Mouse (Mus musculus) ES-CJ7 (cell line): Measurements from ENCODE around the gene Rps25.
A peak's percentile ranks its signal among the peaks of the same experiment; 100 is the strongest.
"Not testable (repeated sequence)": the region's sequence is repeated elsewhere in the genome, so short reads cannot be mapped to it uniquely, and the experiment has no call there.

Experiments used
- DNase-seq: peaks from one replicate; pipeline ENCODE4 v3.0.0; 2011; ENCODE audit warnings: low read depth, low spot score

Rps25 gene

DNA sequence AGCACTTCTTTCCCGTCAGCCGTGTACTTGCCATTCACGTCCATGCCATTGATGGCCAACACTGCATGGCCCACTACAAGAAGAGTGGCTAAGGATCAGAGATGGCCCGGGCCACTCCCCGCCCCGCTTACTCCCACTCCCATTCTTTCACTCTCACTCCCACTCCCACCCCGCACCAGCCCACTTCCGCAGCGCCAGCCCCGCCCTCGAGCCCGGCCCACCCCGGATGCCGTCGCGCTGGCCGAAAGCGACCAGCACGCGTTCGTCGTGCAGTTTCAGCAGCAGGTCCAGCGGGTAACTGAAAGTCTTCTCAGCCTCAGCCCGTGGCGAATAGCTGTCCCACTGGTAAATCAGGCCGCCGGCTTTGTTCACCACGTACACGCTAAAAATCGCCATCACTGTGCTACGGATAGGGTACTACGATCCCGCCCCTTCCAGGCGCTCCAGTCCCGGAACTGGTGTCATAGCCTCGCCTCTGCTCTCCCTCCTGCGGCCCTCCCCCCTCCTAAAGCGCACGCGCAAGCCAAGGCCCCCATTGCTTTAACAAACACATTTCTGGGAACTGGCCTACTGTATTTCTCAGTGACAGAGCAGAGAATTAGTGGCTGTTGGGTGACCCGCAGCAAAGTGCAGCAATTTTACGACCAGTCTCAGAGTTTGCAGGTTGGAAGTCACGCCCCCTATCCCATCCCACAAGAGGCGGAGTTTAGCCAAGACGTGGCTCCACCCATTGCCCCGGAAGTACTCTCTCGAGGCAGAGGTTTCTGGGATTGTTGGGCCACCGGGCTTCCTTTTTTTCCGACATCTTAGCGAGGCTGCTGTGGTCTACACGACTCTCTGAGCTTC is at the start of gene Rps25, which contains the start of gene Trappc4:
Gene Rps25, plus strand, starts transcription at position 234 of the 846 bp plus-strand sequence.
Gene Trappc4, minus strand, starts transcription at position 695 of the 846 bp plus-strand sequence.
- peak; percentile 95 for DNase-seq

DNA sequence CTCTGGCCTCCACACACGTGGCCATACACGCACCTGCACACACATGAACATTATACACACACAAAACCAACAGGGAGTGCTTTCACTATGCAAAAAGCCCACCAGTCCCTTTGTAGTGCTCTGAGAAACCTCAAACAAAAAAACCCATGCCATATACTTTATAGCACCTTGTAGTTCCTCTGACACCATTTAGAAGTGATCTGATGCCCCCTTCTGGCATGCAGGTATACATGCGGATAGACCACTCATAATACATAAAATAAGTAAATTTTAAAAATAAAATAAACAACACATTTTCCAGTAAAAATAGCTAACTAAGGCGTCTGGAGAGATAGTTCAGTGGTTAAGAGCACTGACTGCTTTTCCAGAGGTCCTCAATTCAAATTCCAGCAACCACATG is 49.7 kb upstream of the Rps25 start:
- no peak for DNase-seq

DNA sequence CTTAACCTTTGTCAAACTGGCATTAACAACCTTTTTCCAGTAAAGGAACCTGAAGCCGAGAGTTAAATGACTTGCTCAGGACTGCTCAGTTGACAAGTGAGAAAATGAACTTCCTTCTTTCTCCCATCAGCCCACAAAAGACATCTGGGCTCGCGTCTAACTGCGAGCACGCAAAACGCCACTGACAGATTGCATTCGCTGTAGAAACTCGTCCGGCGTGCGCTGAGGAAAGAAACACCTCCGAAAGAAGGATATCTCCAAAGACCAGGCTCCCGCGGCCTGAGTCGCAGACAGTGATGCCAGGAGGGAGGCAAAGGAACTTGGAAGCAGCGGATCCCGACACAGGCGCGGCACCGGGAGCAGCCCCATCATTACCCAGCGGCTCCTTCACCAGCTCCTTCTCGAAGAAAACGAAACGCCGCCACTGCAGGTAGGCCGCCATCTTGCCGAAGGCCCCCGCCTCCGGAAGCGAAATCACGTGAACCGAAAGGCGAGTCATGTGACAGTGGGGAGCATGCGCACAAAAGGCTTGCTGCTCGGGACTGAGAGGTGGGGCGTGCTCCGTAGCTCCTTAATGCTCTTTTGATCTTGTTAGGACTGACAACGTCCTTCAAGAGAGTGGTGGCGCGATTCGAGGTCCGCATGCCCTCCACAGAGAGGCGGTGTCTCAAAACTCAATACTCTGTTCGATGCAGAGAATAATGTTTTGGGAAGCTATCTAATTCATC is 45.6 kb upstream of the Rps25 start, which contains the start of gene Vps11:
Gene Vps11, minus strand, starts transcription at position 481 of the 728 bp plus-strand sequence.
- peak; percentile 99 for DNase-seq

DNA sequence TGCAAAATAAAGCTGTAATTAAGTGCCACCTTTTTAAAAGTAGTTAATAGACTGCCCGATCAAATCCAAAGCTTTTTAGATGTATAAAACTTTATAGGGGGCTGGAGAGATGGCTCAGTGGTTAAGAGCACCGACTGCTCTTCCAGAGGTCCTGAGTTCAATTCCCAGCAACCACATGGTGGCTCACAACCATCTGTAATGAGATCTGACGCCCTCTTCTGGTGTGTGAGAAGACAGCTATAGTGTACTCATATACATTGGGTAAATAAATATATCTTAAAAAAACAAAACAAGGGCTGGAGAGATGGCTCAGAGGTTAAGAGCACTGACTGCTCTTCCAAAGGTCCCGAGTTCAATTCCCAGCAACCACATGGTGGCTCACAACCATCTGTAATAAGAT is 45.0 kb upstream of the Rps25 start:
- not testable (repeated sequence) for DNase-seq

DNA sequence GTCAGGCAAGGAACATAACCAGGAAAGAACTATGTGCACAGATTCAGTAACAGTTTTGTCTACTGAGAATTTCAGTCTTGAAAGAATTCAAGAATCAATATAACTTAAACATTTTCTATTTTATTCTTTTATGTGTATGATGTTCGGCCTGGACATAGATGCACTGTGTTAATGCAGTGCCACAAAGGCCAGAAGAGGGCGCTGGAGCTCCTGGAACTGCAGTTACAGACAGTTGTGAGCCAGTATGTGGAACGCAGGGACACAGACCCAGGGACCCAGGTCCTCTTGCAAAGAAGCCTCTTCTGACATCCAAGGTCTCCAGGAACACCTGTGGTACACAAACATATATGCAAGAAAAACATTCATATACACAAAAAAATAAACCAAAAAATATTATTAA is 42.5 kb upstream of the Rps25 start:
- DNase-seq, result peak; percentile 80

DNA sequence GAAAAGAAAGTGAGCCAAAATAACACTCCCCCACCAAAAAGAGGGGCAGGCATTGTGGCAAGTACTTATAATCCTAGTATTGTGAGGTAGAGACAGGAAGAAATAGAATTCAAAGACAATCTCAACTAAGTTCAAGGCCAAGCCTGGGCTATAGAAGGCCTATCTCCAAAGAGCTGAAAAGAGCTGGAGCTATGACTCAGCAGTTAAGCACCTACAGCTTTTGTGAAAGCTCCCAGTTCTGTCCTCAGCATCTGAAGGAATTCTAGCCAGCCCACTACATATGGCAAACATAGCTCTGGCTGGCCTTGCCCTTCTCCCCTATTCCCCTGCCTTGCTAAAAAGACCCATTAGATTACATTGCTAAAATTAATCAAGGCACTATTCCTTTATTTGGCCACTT is 33.6 kb upstream of the Rps25 start:
- DNase-seq, result no peak

DNA sequence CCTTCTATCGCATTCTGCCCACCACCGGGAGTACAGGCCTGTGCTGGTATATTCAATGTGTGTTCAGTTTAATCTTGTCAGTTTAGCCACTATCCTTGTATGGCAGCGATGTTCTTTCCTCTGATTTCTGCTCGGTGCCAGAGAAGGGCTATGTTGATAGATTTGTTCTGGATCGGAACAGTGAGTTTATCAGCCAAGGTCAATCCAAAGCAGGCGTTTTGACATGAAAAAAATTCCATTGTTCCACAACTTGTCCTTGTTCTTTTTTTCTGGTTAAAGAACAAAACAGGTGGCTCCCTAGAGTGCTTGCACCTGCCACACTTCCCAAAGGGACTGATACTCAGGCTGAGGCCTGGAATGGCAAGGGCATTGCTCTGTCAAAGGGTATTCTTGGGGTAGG is 30.8 kb upstream of the Rps25 start:
- DNase-seq, result no peak

DNA sequence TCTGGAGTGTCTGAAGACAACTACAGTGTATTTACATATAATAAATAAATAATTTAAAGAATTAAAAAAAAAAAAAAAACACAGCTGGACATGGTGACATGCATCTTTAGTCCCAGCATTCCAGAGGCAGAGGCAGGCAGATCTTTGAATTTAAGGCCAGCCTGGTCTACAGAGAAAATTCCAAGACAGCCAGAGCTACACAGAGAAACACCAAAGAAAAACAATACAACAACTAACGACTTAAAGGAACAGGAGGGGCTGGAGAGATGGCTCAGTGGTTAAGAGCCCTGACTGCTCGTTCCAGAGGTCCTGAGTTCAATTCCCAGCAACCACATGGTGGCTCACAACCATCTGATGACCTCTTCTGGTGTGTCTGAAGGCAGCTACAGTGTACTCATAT is 29.6 kb upstream of the Rps25 start:
- DNase-seq, result not testable (repeated sequence)

DNA sequence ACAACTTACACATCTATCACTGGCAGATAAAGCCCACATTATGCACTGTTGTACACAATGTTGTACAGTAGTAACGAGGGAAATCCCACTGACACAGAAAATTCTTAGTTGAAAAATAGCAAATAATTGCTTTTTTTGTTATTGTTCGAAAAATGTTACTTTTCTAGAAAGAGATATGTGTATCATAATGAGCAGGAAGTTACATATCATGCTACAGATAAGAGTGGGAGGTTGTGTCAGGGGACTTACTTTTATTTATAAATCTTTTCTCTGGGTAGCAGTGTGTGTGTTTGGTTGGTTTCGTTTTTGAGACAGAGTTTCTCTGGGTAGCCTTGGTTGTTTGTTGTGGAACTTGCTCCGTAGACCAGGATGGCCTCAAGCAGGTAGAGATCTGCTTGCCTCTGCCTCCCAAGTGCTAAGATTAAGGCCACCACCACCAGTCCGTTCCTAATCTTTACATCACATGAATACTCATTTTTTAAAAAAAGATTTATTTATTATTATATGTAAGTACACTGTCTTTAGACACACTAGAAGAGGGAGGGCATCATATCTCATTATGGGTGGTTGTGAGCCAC is 28.7 kb upstream of the Rps25 start:
- DNase-seq, result no peak

DNA sequence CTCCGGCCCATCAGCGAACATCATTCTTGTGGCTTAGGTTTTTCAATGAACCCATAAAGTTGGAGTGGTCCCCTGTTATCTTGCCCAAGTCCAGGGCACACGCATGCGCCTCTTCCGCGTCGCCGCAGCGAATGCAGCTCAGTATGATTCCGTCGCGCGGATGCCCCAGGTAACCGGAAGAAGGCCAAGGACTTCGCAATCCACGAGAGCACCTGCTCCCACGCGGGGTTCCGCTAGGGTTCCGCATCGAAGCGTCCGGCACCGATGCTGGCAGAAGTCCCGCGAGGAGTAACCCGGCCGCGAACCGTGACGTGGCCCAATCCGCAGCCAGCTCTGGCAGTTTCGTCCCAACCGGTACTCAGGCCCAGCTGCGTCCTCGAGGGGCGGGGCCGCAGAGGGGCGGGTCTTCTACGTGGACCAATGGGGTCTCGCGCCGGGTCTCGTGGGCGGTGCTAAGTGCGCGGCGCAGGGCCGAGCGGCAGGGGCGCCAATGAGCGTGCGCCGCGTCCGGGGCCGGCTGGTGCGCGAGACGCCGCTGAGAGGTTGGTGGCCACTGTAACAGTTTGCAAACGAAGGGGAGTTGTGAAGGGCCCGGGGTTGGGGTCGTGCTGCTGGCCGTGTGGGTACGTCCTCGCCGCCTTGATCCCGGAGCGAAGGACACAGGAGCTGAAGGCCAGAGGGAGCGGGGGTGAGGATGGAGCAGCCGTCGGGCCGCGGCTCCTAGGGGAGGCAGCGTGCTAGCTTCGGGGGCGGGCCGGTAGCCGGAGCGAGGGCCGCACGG is 27.7 kb upstream of the Rps25 start, which contains the start of gene Hyou1:
Gene Hyou1, plus strand, starts transcription at position 437 of the 781 bp plus-strand sequence.
- peak; percentile 98 for DNase-seq

DNA sequence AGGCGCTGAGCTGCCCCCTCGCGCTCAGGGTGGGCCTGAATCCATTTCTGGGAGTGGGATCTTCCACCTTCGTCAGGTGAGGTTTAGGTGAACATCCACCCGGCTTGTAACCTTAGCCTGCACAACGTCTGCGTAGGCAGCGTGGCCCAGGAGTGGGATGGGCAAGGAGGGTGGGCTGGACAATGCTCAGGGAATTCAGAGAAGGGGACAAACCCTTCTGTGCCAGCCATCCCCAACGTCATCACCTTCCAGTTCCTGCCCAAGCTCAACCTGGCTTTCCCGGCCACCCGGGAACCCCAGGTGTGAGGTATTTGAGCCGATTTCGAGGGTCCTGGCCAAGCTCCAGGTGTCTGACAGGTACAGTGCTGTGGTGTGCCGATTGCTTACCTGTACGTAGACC is 27.1 kb upstream of the Rps25 start:
- no peak for DNase-seq

DNA sequence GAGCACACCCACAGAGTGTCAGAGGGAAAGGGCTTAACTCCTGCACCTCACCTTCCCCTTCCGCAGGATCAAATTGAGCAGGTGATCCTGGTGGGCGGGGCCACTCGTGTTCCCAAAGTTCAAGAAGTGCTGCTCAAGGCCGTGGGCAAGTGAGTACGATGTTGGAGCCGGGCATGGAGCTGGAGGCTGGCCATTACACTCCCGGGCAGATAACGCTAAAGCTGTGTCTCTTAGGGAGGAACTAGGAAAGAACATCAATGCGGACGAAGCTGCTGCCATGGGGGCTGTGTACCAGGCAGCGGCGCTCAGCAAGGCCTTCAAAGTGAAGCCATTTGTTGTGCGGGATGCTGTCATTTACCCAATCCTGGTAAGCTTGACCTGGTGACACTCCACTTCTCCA is 22.3 kb upstream of the Rps25 start:
- no peak for DNase-seq

DNA sequence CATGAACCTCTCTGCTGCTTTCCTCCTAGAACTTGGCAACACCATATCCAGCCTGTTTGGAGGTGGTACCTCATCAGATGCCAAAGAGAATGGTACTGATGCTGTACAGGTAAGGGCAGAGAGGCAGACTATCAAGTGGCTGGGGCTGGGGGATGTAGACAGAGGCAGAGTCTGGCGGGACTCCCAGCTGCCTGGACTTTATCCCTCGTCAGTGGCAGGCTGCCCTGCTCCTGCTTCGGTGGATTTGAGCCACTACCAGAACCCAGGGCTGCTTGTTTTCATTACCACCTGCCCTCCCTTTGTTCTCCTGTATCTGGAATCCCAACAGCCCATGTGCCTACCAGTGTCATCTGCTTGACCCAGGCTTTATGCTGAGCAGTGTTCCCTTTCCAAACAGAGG is 19.7 kb upstream of the Rps25 start:
- no peak for DNase-seq

DNA sequence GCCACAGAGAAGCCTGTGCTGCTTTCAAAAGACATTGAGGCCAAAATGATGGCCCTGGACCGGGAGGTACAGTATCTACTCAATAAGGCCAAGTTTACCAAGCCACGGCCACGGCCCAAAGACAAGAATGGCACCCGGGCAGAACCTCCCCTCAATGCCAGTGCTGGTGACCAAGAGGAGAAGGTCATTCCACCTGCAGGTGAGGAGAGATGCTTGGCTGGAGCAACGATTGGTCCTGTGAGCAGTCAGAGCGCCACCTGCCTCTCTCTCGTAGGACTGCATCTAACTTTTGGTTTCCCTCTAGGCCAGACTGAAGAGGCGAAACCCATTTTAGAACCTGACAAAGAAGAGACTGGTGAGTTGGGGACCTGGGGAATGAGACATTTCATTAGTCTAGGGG is 17.7 kb upstream of the Rps25 start:
- peak; percentile 73 for DNase-seq

DNA sequence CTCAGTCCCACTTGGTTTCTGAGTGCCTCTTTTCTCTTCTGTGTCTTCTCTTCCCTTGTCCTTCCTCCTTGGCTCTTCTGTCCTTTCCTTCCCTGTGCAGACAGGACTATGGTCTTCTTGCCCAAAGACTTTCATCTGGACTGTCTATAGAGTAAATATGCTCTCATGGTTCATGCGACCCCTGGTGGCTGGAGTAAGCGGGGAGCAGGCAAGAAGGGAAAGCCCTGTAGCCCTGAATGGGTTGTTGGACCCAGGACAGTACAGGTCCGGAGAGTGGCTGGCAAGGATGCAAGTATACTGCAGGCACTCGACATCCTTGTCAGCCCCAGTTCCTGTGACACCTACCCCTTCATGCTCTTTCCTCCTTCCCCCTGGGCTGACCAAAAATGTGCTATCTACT is 15.5 kb upstream of the Rps25 start:
- peak; percentile 67 for DNase-seq

DNA sequence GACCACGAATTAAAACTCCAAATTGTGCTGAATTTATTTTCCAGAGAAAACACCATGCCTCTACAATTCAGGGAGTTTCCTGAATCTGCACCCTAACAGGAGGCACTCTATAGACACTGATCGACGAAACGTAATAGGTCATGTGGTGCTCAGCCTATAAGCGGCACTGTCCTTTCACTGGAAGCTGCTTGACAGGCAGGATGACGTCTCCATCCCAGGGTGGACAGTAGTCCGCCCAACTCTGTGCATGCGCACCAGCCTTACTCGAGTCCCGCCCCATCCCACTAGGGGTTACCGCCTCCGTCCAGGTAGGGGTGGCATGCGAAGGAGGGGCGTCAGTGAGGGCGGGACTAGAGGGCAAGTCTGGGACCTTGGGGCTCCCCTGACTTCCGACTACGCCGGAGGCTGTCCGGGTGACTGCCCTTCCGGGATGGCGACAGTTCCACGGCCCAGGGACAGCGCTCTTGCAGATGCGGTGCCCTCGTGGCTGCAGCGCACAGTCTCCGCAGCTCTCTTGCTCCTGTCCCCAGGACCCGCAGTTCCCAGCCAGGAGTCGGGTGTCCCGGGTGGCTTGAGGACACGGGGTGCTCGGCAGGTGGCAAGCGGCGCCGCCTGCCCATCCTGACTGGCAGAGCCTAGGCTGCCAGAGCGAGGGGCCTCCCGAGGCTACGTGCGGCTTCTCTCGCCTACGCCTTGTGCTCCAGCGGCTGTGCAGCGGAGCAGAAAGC is 10.1 kb upstream of the Rps25 start, which contains the start of gene Slc37a4:
Gene Slc37a4, plus strand, starts transcription at position 169 of the 728 bp plus-strand sequence.
- DNase-seq, result peak; percentile 97

DNA sequence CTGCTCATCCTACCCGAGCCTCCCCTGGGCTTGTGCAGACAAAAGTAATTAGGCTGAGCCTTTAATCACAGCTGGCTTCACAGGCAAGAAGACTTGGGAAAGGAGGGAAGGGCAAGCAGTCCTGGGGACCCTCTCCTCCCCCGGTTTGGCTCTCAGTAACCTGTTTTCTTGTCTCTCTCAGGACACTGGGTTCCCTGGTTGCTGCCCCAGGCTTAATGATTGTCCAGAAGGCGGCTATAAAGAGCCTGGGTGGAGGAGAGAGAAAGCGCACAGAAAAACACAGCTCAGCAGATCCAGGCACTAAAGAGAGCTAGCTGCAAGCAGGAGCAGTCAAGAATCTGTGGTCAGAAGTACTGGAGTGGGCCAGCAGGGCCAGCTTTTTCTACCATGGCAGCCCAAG is 8.9 kb upstream of the Rps25 start:
- no peak for DNase-seq

DNA sequence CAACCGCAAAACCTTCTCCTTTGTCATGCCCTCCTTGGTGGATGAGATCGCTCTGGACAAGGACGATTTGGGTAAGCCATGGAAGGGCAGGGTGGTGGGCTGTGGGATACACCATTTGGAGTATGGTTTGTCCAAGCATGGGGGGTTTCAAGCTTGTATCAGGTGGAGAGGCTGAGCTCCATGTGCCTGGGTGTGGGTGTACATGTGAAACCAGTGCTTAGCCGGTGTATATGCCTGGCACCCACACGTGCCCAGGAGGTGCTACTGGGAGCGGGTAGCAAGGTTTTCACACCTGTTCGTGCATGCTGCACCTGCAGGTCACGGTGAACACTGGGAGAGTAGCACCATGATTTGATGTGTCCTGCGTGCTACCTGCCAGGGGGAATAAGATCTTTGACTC is 8.4 kb upstream of the Rps25 start:
- DNase-seq, result no peak

DNA sequence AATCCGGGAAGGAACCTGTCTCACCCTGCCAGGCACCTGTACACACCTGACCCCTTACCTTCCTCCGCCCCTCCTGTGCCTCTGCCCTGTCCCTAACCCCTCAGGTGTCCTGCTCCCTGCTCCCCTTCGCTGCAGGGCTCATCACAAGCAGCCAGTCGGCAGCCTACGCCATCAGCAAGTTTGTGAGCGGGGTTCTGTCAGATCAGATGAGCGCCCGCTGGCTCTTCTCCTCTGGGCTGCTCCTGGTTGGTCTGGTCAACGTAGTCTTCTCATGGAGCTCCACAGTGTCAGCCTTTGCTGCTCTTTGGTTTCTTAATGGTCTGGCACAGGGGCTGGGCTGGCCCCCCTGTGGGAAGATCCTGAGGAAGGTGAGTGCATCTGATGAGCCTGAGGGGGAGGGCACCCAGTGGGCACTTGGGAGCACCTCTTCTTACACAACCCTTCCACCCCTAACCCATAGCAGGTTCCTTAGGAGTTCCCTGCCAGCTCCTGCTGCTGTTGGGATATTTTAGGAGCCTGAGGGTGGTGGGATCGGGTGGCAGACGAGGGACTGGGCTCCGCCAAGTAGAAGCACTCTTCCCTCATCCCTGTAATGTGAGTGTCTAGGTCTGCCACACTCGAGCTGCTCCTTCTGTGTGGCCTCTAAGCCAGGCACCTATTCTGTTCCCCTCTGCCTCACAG is 7.7 kb upstream of the Rps25 start:
- no peak for DNase-seq

DNA sequence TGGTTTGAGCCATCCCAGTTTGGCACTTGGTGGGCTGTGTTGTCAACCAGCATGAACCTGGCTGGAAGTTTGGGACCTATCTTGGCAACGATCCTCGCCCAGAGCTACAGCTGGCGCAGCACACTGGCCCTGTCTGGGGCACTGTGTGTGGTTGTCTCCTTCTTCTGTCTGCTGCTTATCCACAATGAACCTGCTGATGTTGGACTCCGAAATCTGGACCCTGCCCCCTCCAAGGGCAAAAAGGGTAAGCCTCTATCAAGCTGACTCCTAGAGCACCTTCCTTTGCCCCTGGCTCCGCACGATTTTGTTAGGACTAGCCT is 7.2 kb upstream of the Rps25 start:
- no peak for DNase-seq
